Mouse (Mus musculus): Measurements from ENCODE around the gene C2cd3.

GRCm38 (mm10) chr7:100488474-100489048 lies 116.5 kb downstream of the C2cd3 start:
- TF ChIP-seq POLR2A (IDR thresholded peaks at IDR 0.05; ENCODE audit: insufficient read length, low read depth) (no peak), USF1 (IDR thresholded peaks at IDR 0.05; ENCODE audit: low read depth) (no peak), TCF12 (IDR thresholded peaks at IDR 0.05; ENCODE audit: insufficient read depth, poor library complexity, severe bottlenecking) (no peak), SRF (IDR thresholded peaks at IDR 0.05; ENCODE audit: control insufficient read depth, insufficient read length, low read depth) (no peak), POLR2AphosphoS2 (IDR thresholded peaks at IDR 0.05; ENCODE audit: insufficient read length, low read depth) (no peak), E2F4 (IDR thresholded peaks at IDR 0.05; ENCODE audit: insufficient read depth) (no peak), MAX (IDR thresholded peaks at IDR 0.05; ENCODE audit: low read depth) (no peak), TCF3 (IDR thresholded peaks at IDR 0.05; ENCODE audit: insufficient read length, low read depth) (no peak), CEBPB (IDR thresholded peaks at IDR 0.05; ENCODE audit: insufficient read depth, poor library complexity, severe bottlenecking) (no peak), MYOG (IDR thresholded peaks at IDR 0.05; ENCODE audit: control insufficient read depth in 1 of 3, insufficient read depth in 1 of 3, insufficient read length in 2 of 3, low read depth in 2 of 3) (no peak), MYOD1 (IDR thresholded peaks at IDR 0.05; ENCODE audit: control insufficient read depth in 1 of 3, insufficient read length in 2 of 3, low read depth in 2 of 3) (no peak)
